In the genomic region with DNA sequence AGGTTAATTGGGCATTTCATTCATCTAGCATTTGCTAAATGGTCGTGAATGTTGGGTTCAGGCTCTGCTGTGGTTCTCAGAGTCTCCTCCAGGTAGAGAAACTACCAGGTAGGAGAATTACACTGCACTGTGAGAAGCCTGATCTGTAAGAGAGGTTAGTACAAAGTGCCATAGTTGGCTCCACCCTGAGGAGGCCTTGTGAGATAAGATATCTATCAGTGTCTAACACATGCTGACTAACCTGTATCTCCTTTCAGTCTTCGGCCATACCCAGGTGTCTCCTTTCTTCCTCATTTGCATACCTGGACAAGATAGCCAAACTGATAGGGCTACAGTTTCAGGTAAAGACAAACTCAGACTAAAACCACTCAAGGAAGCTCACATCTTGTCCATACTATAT, we compare ENCODE assay signal across 27 mouse cellular contexts. TPM values are rescaled to one million over a fixed set of nuclear protein-coding genes. Genes with fewer than 3 reads are reported as not detected.
DNase-seq lines count a peak whose midpoint lies in the region; ATAC-seq and TF ChIP-seq lines count a peak whose summit lies in the region.
"Had no signal": no experiment of that assay in that cellular context is flagged by ENCODE, and none has a peak within 500 bp of the region (broad histone marks: within the 10 kb centered on the region; RNA-seq: fewer than 3 reads in every experiment).

No protein-coding gene starts in this region.

- no peak overlapping the region for H3K27ac ChIP-seq in liver, embryonic 13.5 days
- H3K27ac ChIP-seq in liver, postnatal 0 days (ENCODE audit: low read depth), result no peak overlapping the region
- H3K27ac ChIP-seq in intestine, embryonic 15.5 days, result no peak overlapping the region
- H3K27ac ChIP-seq in intestine, postnatal 0 days (ENCODE audit: low read depth, low read length), result no peak overlapping the region; the same call in 1 of the 2 replicates
- no peak overlapping the region for H3K27ac ChIP-seq in layer of hippocampus, adult 2 months
- H3K27ac ChIP-seq in midbrain, embryonic 16.5 days (ENCODE audit: low read length), result no peak overlapping the region
- H3K27ac ChIP-seq: embryonic facial prominence, embryonic 13.5 days; embryonic facial prominence, embryonic 15.5 days; forebrain, embryonic 10.5 days; forebrain, embryonic 12.5 days had no signal

- H3K4me2 ChIP-seq in liver, embryonic 13.5 days, result no peak overlapping the region
- no peak overlapping the region for H3K4me2 ChIP-seq in liver, postnatal 0 days (ENCODE audit: low read depth, low read length)
- H3K4me2 ChIP-seq in intestine, embryonic 15.5 days (replicated peaks), result no peak overlapping the region
- H3K4me2 ChIP-seq in intestine, postnatal 0 days (replicated peaks; ENCODE audit: low read depth), result no peak overlapping the region
- no peak overlapping the region for H3K4me2 ChIP-seq in midbrain, embryonic 16.5 days (ENCODE audit: low read length)
- H3K4me2 ChIP-seq: embryonic facial prominence, embryonic 13.5 days; embryonic facial prominence, embryonic 15.5 days; forebrain, embryonic 12.5 days had no signal

- no peaks in the 10 kb centered on the region for H3K27me3 ChIP-seq in liver, embryonic 13.5 days
- no peaks in the 10 kb centered on the region for H3K27me3 ChIP-seq in liver, postnatal 0 days (ENCODE audit: insufficient read depth, low read length)
- no peaks in the 10 kb centered on the region for H3K27me3 ChIP-seq in intestine, embryonic 15.5 days (replicated peaks)
- H3K27me3 ChIP-seq in intestine, postnatal 0 days (replicated peaks; ENCODE audit: control insufficient read depth, insufficient read depth, low read length), result no peaks in the 10 kb centered on the region
- no peaks in the 10 kb centered on the region for H3K27me3 ChIP-seq in midbrain, embryonic 16.5 days (ENCODE audit: control insufficient read depth, insufficient read depth, low read depth, low read length)
- H3K27me3 ChIP-seq: embryonic facial prominence, embryonic 13.5 days; embryonic facial prominence, embryonic 15.5 days; forebrain, embryonic 12.5 days; Patski had no signal

- peak; percentile 41; the same call in 1 of the 2 replicates for ATAC-seq in liver, embryonic 13.5 days (ENCODE audit: low read depth)
- no peak for ATAC-seq in liver, postnatal 0 days
- ATAC-seq in intestine, embryonic 15.5 days, result peak; percentile 92
- ATAC-seq in intestine, postnatal 0 days, result peak; percentile 66; the same call in 1 of the 2 replicates
- ATAC-seq in midbrain, embryonic 16.5 days, result no peak
- ATAC-seq: activated CD4-positive, CD25-positive, alpha-beta regulatory T cell, adult 4 months; forebrain, embryonic 14.5 days; forebrain, embryonic 16.5 days; Patski had no signal

- peaks cover 21% of the 10 kb centered on the region for H3K4me1 ChIP-seq in liver, embryonic 13.5 days (replicated peaks)
- no peaks in the 10 kb centered on the region; the same call in 1 of the 2 replicates for H3K4me1 ChIP-seq in liver, postnatal 0 days (ENCODE audit: insufficient read depth)
- no peaks in the 10 kb centered on the region for H3K4me1 ChIP-seq in intestine, embryonic 15.5 days (replicated peaks)
- H3K4me1 ChIP-seq in intestine, postnatal 0 days (replicated peaks; ENCODE audit: control insufficient read depth, insufficient read depth, low read length), result no peaks in the 10 kb centered on the region
- no peaks in the 10 kb centered on the region for H3K4me1 ChIP-seq in midbrain, embryonic 16.5 days (ENCODE audit: control insufficient read depth, insufficient read depth, low read length)
- H3K4me1 ChIP-seq: embryonic facial prominence, embryonic 13.5 days; embryonic facial prominence, embryonic 15.5 days; forebrain, embryonic 10.5 days; forebrain, embryonic 12.5 days had no signal

- H3K36me3 ChIP-seq in liver, embryonic 13.5 days, result no peaks in the 10 kb centered on the region; the same call in 1 of the 2 replicates
- peaks cover 7% of the 10 kb centered on the region for H3K36me3 ChIP-seq in liver, postnatal 0 days (replicated peaks; ENCODE audit: insufficient read depth, low read length)
- H3K36me3 ChIP-seq in intestine, embryonic 15.5 days, result no peaks in the 10 kb centered on the region
- no peaks in the 10 kb centered on the region for H3K36me3 ChIP-seq in intestine, postnatal 0 days (ENCODE audit: control insufficient read depth, insufficient read depth)
- peaks cover 8% of the 10 kb centered on the region for H3K36me3 ChIP-seq in midbrain, embryonic 16.5 days (ENCODE audit: control insufficient read depth, insufficient read depth, low read length)

- no peak for DNase-seq in liver, embryonic 13.5 days
- DNase-seq in liver, postnatal 0 days, result no peak
- peak; percentile 63 for DNase-seq in yolk sac, embryonic 10.5 days (ENCODE audit: low spot score)
- no peak for DNase-seq in adrenal gland, adult 18-20 months (ENCODE audit: low spot score in 2 of 2)
- no peak for DNase-seq in layer of hippocampus, adult 2 months (ENCODE audit: low spot score in 2 of 2)
- DNase-seq: adrenal gland, adult 2 months; adrenal gland, postnatal 10 days; adrenal gland, postnatal 25 days; cerebellum, adult 11 months; cerebellum, adult 18-20 months; cerebellum, adult 8-10 months; cerebellum, adult 9-11 months; cerebellum, postnatal 14 days; cerebellum, postnatal 36 days; embryo, embryonic 11 days had no signal

- H3K9me3 ChIP-seq in liver, embryonic 13.5 days (replicated peaks), result no peaks in the 10 kb centered on the region
- H3K9me3 ChIP-seq in liver, postnatal 0 days (ENCODE audit: low read length), result no peaks in the 10 kb centered on the region
- H3K9me3 ChIP-seq in intestine, embryonic 15.5 days, result no peaks in the 10 kb centered on the region
- no peaks in the 10 kb centered on the region for H3K9me3 ChIP-seq in intestine, postnatal 0 days (ENCODE audit: control insufficient read depth)
- H3K9me3 ChIP-seq in midbrain, embryonic 16.5 days (replicated peaks; ENCODE audit: control insufficient read depth, low read length, poor library complexity, severe bottlenecking), result no peaks in the 10 kb centered on the region
- H3K9me3 ChIP-seq: embryonic facial prominence, embryonic 13.5 days; embryonic facial prominence, embryonic 15.5 days; forebrain, embryonic 10.5 days; forebrain, embryonic 12.5 days had no signal

- 53% methylated on average over 2 of the region's 2 CpGs for WGBS in liver, embryonic 13.5 days (ENCODE audit: insufficient replicate concordance)
- 62% methylated on average over 2 of the region's 2 CpGs for WGBS in liver, postnatal 0 days (ENCODE audit: insufficient replicate concordance)
- WGBS in intestine, embryonic 15.5 days, result 66% methylated on average over 2 of the region's 2 CpGs
- 48% methylated on average over 2 of the region's 2 CpGs for WGBS in intestine, postnatal 0 days
- WGBS in midbrain, embryonic 16.5 days, result 95% methylated on average over 2 of the region's 2 CpGs

- TF ChIP-seq CTCF in liver, postnatal 0 days (IDR thresholded peaks at IDR 0.05; ENCODE audit: low read depth), result no peak
- no peak for TF ChIP-seq CTCF in intestine, postnatal 0 days (IDR thresholded peaks at IDR 0.05; ENCODE audit: low read depth)
- TF ChIP-seq CTCF in layer of hippocampus, adult 2 months (conservative IDR thresholded peaks at IDR 0.05), result no peak

- TF ChIP-seq EP300 in liver, postnatal 0 days (IDR thresholded peaks at IDR 0.05; ENCODE audit: low read depth), result no peak

- H3K9ac ChIP-seq in liver, embryonic 13.5 days, result no peak overlapping the region
- H3K9ac ChIP-seq in liver, postnatal 0 days (replicated peaks), result no peak overlapping the region
- H3K9ac ChIP-seq in intestine, embryonic 15.5 days, result no peak overlapping the region
- H3K9ac ChIP-seq in intestine, postnatal 0 days (ENCODE audit: low read depth, low read length), result no peak overlapping the region
- H3K9ac ChIP-seq in midbrain, embryonic 16.5 days (ENCODE audit: low read depth, low read length), result no peak overlapping the region
- H3K9ac ChIP-seq: embryonic facial prominence, embryonic 13.5 days; embryonic facial prominence, embryonic 15.5 days; forebrain, embryonic 12.5 days had no signal

- no peak overlapping the region for H3K4me3 ChIP-seq in liver, embryonic 13.5 days (replicated peaks)
- H3K4me3 ChIP-seq in liver, postnatal 0 days (ENCODE audit: low read depth, low read length), result no peak overlapping the region
- H3K4me3 ChIP-seq in intestine, embryonic 15.5 days (replicated peaks), result no peak overlapping the region
- no peak overlapping the region for H3K4me3 ChIP-seq in intestine, postnatal 0 days (ENCODE audit: low read depth, low read length)
- H3K4me3 ChIP-seq in layer of hippocampus, adult 2 months, result no peak overlapping the region
- H3K4me3 ChIP-seq in midbrain, embryonic 16.5 days (ENCODE audit: low read depth, low read length), result no peak overlapping the region
- H3K4me3 ChIP-seq: embryonic facial prominence, embryonic 13.5 days; embryonic facial prominence, embryonic 15.5 days; erythroblast, embryonic 14.5 days; forebrain, embryonic 10.5 days; forebrain, embryonic 12.5 days had no signal

RNA-seq across cellular contexts. Expression of a gene that starts 19.8 kb away (rescaled TPM):
- polyA plus RNA-seq in liver, embryonic 13.5 days (2015; fragmentation: Nextera tagmentation; extraction: Ambion mirVana), result 31.5 and 35.7 TPM in 2 replicates
- 25.2 and 29.6 TPM in 2 replicates for polyA plus RNA-seq in liver, postnatal 0 days (2015; fragmentation: Nextera tagmentation; extraction: Ambion mirVana)
- polyA plus RNA-seq in intestine, embryonic 15.5 days (2015; fragmentation: Nextera tagmentation; extraction: Ambion mirVana), result 45.8 and 56.6 TPM in 2 replicates
- polyA plus RNA-seq in intestine, postnatal 0 days (2015; fragmentation: Nextera tagmentation; extraction: Ambion mirVana), result 41.9 and 42.6 TPM in 2 replicates
- total RNA-seq in adrenal gland, adult 18-20 months (2021), result 10 to 100 TPM; 25.3 to 26.0 TPM
- total RNA-seq in layer of hippocampus, adult 2 months (2021), result 10 to 100 TPM; 49.0 to 54.7 TPM
- 105 and 109 TPM in 2 replicates for polyA plus RNA-seq in midbrain, embryonic 16.5 days (2015; fragmentation: Nextera tagmentation; extraction: Ambion mirVana)

RNA-seq across cellular contexts. Expression of a gene that starts 20.0 kb away (rescaled TPM):
- polyA plus RNA-seq in liver, embryonic 13.5 days (2015; fragmentation: Nextera tagmentation; extraction: Ambion mirVana), result 16.7 and 18.5 TPM in 2 replicates
- polyA plus RNA-seq in liver, postnatal 0 days (2015; fragmentation: Nextera tagmentation; extraction: Ambion mirVana), result 8.5 and 9.8 TPM in 2 replicates
- polyA plus RNA-seq in intestine, embryonic 15.5 days (2015; fragmentation: Nextera tagmentation; extraction: Ambion mirVana), result 32.3 and 33.0 TPM in 2 replicates
- polyA plus RNA-seq in intestine, postnatal 0 days (2015; fragmentation: Nextera tagmentation; extraction: Ambion mirVana), result 14.2 and 15.7 TPM in 2 replicates
- 10 to 100 TPM in 1 of 2 experiments, 1 to 10 TPM in 1; 9.9 to 12.6 TPM for total RNA-seq in adrenal gland, adult 18-20 months (2021)
- total RNA-seq in layer of hippocampus, adult 2 months (2021), result 10 to 100 TPM; 19.5 to 20.6 TPM
- 63.0 and 64.9 TPM in 2 replicates for polyA plus RNA-seq in midbrain, embryonic 16.5 days (2015; fragmentation: Nextera tagmentation; extraction: Ambion mirVana)

RNA-seq across cellular contexts. Expression of a gene that starts 36.1 kb away (rescaled TPM):
- 1,483 and 1,688 TPM in 2 replicates for polyA plus RNA-seq in liver, embryonic 13.5 days (2015; fragmentation: Nextera tagmentation; extraction: Ambion mirVana)
- 750 and 799 TPM in 2 replicates for polyA plus RNA-seq in liver, postnatal 0 days (2015; fragmentation: Nextera tagmentation; extraction: Ambion mirVana)
- polyA plus RNA-seq in intestine, embryonic 15.5 days (2015; fragmentation: Nextera tagmentation; extraction: Ambion mirVana), result 2,151 and 2,475 TPM in 2 replicates
- 1,008 and 1,098 TPM in 2 replicates for polyA plus RNA-seq in intestine, postnatal 0 days (2015; fragmentation: Nextera tagmentation; extraction: Ambion mirVana)
- 100 to 1,000 TPM; 463 to 486 TPM for total RNA-seq in adrenal gland, adult 18-20 months (2021)
- 100 to 1,000 TPM; 478 to 491 TPM for total RNA-seq in layer of hippocampus, adult 2 months (2021)
- polyA plus RNA-seq in midbrain, embryonic 16.5 days (2015; fragmentation: Nextera tagmentation; extraction: Ambion mirVana), result 1,375 and 1,671 TPM in 2 replicates

Comparison
In these comparisons a context has a peak if more than half of its experiments do, and no peak if none do; other contexts are left out.
1. ATAC-seq: peak in liver, embryonic 13.5 days (single experiment), intestine, embryonic 15.5 days (single experiment) and intestine, postnatal 0 days (single experiment); none in liver, postnatal 0 days (single experiment) and midbrain, embryonic 16.5 days (single experiment).